Mouse (Mus musculus) kidney, adult 2 months (tissue): Measurements from ENCODE around the gene Slfn3.

Experiments used
- CTCF ChIP-seq: fragments of 200-500 bp; conservative IDR thresholded peaks from 2 replicates; pipeline ENCODE4 v1.5.1; 2011; ENCODE audit warnings: low read depth, mild to moderate bottlenecking, control low read depth, low read length, moderate library complexity, mixed read lengths; ENCODE audit not compliant: insufficient read depth, insufficient read length
- POLR2A ChIP-seq: fragments of 200-500 bp; IDR thresholded peaks from one replicate; pipeline ENCODE4 v1.6.1; 2011; ENCODE audit warnings: low read depth, low read length, control low read depth

- TF ChIP-seq POLR2A, result no peak
- TF ChIP-seq CTCF, result no peak
Observed at GRCm38 (mm10) chr11:83216119-83216518, 25.0 kb downstream of the Slfn3 start.
